Mouse (Mus musculus) thymus, adult 18-20 months (tissue): ENCODE measurements around the gene Gm39566.
A peak's percentile ranks its signal among the peaks of the same experiment; 100 is the strongest.

Experiments used
- DNase-seq, 2 experiments: peaks; one replicate each; pipeline ENCODE4 v3.0.0; 2022; ENCODE audit warnings: mixed read lengths in 2 of 2

The Gm39566 gene

DNA sequence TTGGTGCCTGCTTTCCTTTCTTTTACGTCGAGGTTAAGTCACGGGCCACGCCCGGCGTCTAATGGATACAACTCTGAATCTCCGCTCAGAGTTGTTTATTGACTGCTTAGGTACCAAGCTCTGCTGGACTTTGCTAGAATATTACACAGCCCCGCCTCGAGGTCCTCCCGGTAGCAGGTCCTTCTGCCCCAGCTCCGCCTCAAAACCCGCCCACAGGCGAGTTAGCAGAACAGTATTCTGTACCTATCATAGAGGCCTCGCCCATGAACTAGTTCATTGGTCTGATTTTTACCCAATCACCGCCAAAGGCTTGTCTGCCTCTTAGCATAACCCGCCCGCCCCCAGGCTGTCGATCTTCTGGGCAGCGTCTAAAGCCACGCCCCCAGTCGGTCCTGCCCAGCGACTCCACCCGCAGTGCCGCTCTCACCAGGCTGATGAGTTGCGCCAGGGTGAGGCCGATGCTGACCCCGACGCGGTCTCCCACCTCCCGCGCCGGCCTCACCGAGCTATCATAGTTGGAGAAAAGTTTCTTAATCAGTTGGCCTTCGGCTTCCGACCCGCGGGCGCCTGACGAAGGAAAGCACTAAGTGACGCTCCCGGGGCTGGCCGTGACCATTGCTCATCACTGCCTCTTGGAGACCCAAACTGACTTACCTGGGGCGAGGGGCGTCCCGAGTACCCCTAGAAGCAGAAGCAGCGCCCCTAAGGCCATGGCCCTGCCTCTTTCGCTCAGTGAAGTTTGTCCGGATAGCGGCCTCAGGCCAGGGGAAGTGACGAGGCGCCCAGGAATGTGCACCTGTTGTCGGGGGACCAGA is 19.7 kb downstream of the Gm39566 start, which contains the start of gene Chrnb1:
Chrnb1 (minus strand) TSS at position 776 of the 815 bp plus-strand sequence.
- DNase-seq, result peak; percentile 92 to 95

DNA sequence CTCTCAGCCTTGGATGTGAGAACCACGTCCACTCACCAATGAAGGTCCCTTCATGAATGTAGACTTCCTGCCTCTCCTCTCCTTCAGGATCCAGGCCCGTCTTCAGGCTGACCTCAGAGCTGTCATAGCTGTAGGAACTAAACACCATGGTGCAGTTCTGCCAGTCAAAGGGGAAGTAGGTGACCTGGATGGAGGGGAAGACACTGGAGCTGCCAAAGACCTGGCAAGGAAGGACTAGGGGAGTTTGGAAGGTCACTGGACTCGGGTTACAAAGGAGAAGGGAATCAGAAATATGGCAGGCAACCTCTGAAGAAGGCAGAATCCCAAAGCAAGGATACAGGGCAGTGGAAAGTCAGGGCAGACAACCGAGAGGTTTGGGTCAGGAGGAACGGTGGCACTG is 21.7 kb downstream of the Gm39566 start:
- DNase-seq, result no peak

GRCm38 (mm10) chr11:69791420-69791819 is 23.7 kb downstream of the Gm39566 start:
- no peak for DNase-seq

- DNase-seq, result no peak
Measured at GRCm38 (mm10) chr11:69789431-69789830, 25.7 kb downstream of the Gm39566 start.

- no peak for DNase-seq
Measured at GRCm38 (mm10) chr11:69787306-69787705, 27.8 kb downstream of the Gm39566 start.

DNA sequence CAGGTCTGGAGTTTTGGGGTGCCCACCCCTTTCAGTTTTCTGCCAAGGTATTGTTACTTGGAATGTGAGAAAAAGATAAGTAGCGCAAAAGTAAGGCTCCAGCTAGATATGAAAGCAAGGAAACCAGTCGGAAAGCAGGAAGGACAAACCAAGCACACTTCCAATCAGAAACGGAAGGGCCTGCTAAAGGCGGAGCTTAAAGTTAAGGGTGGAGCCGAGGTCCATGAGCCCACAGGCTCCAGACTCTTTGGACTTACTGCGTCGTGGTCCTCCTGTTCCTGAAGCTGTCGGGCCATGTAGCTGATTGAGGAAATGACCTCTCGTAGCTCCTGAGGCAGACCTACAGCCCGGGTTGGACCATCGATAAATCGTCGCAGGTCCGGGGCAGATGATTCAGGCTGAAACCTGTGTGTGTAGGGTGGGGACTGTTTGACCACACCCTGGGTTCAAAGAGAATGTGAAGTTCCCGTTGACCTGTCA is 30.3 kb downstream of the Gm39566 start:
- DNase-seq, result no peak

DNA sequence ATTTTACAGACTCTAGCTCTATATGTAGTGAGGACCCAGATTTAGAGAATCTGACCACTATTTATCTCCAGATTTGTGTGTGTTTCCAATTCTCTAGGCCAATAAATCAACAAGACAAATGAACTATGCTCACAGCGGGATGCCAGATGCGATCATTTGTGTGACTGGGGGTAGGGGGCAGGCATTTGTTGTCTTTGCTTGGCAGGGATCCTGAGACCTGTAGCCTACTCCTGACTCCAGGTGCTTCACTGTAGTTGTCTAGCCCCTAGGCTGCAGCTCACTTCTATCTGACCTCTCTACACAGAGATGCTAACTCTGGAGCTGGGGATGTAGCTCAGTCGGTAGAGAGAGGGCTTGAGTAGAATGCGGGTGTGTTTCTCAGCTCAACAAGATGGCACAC is 33.3 kb downstream of the Gm39566 start:
- DNase-seq, result no peak

GRCm38 (mm10) chr11:69778985-69779384 is 36.1 kb downstream of the Gm39566 start:
- no peak for DNase-seq

DNA sequence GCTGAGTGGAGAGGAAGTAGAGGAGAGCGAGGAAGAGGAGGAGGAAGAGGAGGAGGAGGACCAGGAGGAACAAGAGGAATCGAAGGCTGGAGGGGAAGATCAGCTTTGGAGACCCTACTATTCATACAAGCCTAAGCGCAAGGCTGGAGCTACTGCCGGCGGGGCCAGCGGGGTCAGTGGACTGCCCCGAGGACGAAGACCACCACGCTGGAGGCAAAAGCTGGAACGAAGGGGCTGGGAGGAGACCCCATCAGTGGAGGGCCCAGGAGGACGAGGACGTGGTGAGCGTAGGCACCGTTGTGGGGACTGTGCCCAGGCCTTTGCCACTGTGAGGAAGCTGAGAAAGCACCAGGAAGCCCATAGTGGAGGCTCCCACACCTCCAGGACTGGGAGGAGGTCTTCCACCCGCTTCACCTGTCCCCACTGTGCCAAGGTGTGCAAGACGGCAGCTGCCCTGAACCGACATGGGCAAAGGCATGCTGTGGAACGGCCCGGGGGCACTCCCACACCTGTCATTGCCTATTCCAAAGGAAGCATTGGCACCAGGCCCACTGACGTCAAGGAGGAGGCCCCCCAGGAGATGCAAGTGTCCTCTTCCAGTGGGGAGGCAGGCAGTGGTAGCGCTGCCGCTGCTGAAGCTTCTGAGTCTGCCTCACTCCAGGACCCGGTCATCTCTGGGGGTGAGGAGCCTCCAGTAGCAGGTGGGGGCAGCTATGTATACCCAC is 36.7 kb downstream of the Gm39566 start:
- no peak for DNase-seq

- no peak for DNase-seq
Measured at GRCm38 (mm10) chr11:69777504-69778257, 37.4 kb downstream of the Gm39566 start.

DNA sequence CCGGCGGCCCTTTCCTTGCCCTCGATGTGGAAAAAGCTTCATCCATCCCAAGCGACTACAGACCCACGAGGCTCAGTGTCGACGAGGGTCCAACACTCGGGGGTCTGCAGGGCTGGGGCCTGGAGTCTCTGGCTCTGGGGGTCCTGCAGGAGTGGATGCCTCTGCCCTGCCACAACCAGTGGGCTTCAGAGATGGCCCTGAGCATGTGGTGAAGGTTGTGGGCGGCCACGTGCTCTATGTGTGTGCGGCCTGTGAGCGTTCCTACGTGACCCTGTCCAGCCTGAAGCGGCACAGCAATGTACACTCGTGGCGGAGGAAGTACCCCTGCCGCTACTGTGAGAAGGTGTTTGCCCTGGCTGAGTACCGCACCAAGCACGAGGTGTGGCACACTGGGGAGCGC is 38.6 kb downstream of the Gm39566 start:
- no peak for DNase-seq

DNA sequence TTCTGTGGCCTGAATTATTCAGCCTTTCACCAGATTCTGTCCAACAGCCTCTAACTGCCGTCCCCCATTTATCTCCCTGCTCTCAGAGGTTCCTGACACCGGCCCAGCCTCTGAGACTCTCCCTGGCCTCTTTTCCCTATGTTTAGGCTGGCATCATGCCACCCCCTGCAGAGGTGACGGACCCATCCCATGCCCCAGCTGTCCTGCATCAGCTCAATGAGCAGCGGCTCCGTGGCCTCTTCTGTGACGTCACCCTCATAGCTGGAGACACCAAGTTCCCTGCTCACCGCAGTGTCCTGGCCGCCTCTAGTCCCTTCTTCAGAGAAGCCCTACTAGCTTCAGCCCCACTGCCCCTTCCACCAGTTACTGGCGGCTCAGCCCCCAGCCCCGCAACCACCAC is 39.4 kb downstream of the Gm39566 start:
- no peak for DNase-seq

DNA sequence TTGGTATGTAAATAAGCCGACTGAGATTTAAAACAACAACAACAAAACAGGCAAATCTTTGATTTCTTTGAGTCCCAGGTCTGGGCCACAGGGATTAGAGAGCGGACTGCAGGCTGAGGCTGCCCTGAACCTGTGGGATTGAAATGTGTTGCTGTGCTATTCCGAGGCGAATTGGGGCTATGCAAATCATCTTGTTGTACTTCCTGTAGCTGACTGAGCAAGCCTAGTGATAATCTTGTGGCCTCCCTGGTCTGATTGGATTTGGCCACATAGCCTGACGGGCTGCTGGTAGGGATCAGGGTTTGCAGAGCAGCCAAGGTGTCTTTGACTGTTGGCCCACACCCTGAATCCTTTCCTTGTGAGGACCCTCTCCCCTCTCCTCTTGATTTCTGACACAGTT is 40.1 kb downstream of the Gm39566 start:
- no peak for DNase-seq

DNA sequence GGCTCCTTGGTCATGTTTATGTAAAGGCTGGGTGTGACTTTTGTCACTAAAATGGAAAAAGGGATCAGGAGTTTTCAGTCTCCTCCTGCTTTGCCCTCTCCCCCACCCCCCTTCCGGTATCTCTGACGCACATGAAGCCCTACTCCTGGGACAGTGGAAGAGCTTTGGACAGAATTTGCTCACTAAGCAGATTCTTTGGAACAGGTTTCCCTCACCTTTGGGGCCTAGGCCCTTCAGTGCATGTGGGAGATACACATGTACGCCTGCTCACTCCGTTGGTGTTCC is 47.5 kb downstream of the Gm39566 start:
- no peak for DNase-seq

GRCm38 (mm10) chr11:69766872-69767624 is 48.0 kb downstream of the Gm39566 start:
- no peak for DNase-seq

DNA sequence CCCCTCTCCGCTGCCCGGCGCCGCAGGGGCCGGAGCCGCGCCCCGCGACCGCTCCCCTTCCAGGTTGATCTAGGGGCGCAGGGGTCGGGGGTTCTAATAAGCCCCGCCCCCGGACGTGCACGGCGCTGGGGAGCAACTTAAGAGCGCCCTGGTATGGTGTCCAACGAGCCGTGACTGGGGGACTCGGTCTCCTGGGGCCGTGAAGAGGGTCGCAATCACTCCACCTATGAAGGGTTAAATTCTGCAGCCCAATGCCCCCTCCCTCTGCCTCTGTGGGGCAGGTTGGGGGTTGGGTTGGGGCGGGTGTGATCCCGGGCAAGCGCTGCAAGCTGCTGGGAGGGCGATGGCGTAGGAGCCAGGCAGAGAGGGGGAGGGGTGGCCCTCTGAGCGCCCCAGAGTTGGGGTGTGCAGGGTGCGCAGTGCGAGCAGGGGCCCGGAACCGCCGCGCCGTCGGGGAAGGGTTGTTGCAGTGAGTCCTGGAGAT is 48.9 kb downstream of the Gm39566 start:
- DNase-seq, result peak; percentile 78 to 83

GRCm38 (mm10) chr11:69765221-69766125 is 49.6 kb downstream of the Gm39566 start, which contains the start of gene Zbtb4:
Gene Zbtb4, plus strand, starts transcription at chr11:69765912.
- peak; percentile 30 to 47 for DNase-seq

DNA sequence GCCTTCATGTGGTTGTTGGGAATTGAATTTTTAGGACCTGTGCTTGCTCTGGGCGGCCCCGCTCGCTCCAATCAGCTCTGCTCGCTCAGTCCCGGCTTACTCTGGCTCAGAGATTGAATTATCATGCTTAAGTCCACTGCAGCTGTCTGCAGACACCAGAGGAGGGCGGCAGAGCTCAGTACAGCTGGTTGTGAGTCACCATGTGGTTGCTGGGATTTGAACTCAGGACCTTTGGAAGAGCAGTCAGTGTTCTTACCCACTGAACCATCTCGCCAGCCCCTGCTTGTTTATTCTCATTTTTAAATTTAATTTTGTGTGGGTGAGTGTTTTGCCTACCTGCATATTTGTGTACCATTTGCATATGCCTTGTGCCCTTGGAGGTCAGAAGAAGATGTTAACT is 51.5 kb downstream of the Gm39566 start:
- no peak for DNase-seq

GRCm38 (mm10) chr11:69761868-69762267 is 53.2 kb downstream of the Gm39566 start, which contains the start of gene Slc35g3:
Gene Slc35g3, minus strand, starts transcription at chr11:69761968.
- DNase-seq, result no peak
